Mouse (Mus musculus): ENCODE measurements around the gene Jsrp1.

DNA sequence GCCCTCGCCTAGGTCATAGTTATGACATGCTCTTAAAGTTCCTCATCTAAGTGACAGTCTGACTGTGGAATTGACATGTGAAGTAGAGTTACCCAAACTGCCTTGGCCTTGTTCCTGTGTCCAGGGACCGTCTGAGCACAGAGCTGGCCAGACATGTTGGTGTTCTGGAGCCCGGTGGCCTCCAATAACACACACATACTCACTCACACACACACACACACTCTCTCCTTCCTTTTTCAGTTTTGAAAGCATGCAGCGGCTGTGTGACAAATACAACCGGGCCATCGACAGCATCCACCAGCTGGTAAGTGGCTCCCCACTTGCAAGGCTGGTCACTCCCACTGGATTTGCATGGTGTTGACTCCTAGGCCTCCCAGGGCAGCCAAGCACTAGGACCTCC is 44.9 kb downstream of the Jsrp1 start:
- TF ChIP-seq POLR2A (IDR thresholded peaks at IDR 0.05; ENCODE audit: control insufficient read depth, extremely low read depth, insufficient read depth, low read length, poor library complexity) (no peak), CTCF (IDR thresholded peaks at IDR 0.05; ENCODE audit: borderline replicate concordance, control insufficient read depth, extremely low read depth, insufficient read depth, low read length, poor library complexity) (no peak)
